Mouse (Mus musculus): Measurements from ENCODE around the gene Pitpnc1. TPM values are rescaled to one million over a fixed set of nuclear protein-coding genes. Genes with fewer than 3 reads are reported as not detected.

Pitpnc1 gene
- total RNA-seq, 1 experiment from 2014 or later, result 24.4 TPM

DNA sequence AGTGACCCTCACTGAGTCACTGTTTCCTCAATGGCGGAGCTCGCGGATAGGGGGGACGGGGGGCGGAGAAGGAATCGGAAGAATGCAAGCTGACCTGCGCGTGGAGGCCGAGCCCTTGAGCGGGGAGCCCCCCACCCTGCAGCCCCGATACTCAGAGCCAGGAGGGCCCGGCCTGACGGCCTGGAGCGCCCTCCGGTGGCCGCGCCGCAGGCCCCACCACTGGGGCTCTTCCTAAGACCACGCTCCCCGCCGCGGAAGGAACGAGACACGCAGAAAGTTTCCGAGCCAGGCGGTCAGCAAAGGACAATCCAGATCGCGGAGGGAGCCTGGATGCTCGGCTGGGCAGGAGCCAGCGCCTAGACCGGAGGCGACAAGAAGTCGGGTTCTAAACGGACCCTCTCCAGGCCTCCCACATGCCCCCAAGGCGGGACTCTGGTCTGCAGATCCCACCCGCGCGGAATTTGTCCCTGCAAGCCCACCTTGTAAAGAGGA is 1.4 kb downstream of the Pitpnc1 start:
- ATAC-seq (ENCODE audit: extremely low read depth, insufficient number of reproducible peaks, low FRiP score, poor library complexity, severe bottlenecking), result peak; percentile 10

DNA sequence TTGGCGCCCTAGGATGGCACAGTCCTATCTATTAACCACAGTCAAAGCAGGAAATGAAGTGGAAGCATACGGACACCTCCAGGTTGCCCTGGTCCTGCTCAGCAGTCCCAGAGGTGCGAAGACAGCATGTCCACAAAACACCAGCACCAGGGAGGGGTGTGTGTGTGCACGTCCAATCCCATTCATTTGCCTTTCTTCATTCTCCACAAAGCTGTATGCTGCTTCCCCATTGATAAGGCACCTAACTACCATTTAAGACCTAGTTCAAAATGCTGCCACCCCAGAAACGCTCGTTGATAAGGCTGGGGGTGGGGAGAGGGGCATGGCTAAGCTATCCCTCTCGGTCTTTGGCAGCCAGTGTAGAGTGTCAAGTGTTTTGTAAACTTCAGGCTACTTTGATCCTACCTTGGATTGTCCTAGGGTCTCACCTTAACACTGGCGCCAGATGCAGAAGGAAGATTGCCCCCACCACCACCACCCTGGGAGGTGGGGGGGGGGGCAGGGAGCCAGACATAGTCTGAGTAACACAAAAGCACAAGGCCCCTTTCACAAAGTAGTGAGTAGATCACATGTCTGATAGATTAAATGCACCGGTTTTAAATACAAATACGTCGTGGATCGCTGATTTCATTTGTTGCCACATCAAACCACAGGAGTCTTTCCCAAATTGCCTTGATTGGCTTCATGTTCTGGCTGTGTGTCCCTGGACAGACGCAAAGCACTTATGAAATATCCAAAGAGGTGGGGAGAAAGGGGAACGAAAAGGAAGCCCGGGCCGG is 2.1 kb downstream of the Pitpnc1 start:
- no peak for ATAC-seq (ENCODE audit: extremely low read depth, insufficient number of reproducible peaks, low FRiP score, poor library complexity, severe bottlenecking)

DNA sequence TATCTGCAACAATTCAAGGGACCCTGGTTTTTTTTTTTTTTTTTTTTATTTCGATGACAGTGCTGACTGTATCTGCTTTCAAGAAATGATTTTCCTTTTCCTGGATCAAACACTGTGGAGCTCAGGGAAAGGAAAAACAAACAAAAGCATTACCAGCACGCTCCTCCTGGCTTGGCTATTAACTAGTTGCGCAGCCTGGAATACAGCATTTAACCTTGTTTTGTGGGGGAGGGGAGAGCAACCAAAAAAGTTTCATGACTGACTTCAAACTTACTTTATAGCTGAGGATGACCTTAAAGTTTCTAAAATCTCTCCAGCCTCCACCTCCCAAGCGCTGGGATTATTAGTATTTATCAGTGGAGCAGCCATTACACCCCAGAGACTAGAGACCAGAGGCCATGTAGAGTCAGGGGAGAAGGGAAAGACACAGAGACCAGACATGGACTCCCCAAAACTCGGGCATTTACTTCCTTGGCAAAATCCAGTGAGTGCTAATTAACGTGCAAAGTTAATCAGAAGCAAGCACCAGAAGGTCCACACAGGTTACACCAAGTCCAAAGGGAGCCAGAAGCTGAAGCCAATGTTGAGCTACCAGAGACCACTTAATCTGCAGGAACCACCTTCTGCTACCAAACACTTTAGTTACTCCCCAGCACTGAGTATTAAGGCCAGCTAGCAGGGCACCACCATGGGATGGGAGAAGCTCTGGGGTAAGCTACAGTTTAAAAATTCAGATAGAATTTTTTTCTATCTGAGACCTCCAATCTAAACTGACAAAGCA is 3.7 kb downstream of the Pitpnc1 start:
- no peak for ATAC-seq (ENCODE audit: extremely low read depth, insufficient number of reproducible peaks, low FRiP score, poor library complexity, severe bottlenecking)

DNA sequence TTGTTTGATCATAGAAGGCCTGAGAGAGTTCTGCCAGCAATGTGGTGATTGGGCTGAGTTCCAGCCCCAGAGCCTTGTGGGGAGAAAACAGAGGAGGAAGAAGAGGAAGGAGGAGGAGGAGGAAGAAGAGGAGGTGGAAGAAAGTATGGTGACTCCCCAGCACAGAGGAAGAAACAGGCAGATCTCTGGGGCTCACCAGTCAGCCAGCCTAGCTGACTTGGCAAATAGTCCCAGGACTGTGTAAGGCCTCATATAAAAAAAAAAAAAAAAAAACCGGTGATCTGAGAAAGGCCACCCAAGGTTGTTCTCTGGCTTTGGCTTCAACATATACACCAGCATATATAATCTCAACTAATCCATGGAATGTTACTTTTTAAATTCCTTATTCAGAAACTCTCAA is 4.5 kb downstream of the Pitpnc1 start:
- ATAC-seq (ENCODE audit: extremely low read depth, insufficient number of reproducible peaks, low FRiP score, poor library complexity, severe bottlenecking), result no peak

DNA sequence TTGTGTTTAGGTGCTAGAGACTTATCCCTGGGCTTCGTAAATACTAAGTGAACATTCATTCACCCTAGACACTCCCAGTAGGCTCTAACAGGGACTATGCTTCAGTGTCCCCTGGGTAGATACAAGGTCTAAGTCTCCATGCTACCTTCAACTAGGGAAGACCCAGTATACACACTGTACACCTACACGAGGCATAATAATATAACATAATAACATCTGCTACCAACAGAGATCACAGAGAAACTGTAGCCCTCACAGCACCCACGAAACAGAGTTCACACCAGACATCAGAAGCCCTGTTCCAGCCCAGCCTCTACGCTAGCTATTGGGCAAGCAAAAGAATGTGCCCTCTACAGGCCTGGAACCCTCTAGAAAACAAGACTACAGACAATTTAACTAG is 5.5 kb downstream of the Pitpnc1 start:
- ATAC-seq (ENCODE audit: extremely low read depth, insufficient number of reproducible peaks, low FRiP score, poor library complexity, severe bottlenecking), result no peak

DNA sequence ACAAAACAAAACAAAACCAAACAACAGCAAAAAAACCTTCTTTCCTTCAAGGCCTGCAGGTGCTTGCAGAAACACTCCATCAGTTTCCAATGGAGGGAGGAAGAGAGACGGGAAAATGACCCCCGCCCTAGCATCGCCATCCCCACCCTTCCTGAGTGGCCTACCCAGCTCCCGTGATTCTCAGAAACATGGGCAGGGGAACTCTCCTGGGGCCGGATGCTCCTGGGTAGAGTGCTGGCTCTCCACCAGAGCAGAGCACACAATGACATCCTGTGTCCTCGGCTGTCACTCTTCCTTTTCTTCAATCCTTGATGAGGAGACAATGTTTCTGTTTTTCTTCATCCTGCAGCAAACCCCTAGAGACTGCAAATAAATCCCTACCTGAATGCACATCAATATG is 6.4 kb downstream of the Pitpnc1 start:
- ATAC-seq (ENCODE audit: extremely low read depth, insufficient number of reproducible peaks, low FRiP score, poor library complexity, severe bottlenecking), result no peak

DNA sequence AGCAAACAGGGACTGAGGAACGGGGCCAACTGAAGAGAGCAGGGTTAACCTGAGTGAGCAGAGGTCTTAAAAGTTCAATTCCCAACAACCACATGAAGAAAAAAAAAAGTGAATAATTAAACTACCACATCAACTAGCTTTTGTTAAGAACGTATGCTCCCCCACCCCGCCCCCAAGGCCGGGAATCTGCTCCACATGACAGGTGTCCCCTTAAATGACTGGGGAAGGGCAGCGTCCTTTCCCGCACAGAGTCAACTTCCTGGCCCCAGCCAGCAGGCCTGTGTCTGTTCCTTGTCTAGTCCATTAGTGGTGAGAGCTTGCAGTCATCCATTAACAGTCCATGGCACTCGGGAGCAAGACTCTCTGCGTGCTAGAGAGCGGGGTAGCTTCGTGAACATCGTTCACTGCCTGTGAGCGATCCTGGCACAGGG is 7.2 kb downstream of the Pitpnc1 start:
- no peak for ATAC-seq (ENCODE audit: extremely low read depth, insufficient number of reproducible peaks, low FRiP score, poor library complexity, severe bottlenecking)

DNA sequence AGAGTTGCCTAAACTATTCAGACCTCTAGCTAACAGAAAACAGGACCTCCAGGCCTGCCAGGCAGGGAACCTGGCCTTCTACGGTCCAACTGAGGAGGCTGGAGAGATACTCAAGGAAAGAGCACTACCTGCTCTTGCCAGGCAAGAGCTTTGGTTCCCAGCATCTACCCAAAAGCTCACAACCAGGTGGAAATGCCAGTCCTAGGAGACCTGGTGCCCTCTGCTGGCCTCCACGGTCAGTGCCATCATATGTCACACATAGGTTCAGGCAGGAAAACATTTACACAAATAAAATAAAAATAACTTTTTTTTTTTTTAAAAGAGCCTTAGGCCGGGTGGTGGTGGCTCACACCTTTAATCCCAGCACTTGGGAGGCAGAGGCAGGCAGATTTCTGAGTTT is 8.0 kb downstream of the Pitpnc1 start:
- no peak for ATAC-seq (ENCODE audit: extremely low read depth, insufficient number of reproducible peaks, low FRiP score, poor library complexity, severe bottlenecking)

DNA sequence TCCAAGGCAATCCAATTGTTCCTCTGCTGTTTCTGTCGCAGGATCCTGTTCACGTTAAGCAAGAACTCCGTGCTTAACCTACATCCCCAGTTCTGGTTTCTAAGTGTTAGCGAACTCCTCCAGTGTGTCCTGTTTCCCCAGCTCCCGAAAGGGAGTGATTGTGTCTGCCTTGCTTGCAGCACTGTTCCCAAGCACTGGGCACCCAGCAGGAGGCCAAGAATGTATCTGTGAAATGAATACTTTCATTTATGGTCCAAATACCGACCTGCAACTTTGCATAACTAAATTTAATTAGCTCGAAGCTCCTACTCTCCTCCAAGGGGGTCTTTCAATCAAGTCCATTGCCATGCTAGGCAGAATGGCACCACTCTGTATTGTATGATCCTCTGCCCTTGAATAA is 10.7 kb downstream of the Pitpnc1 start:
- no peak for ATAC-seq (ENCODE audit: extremely low read depth, insufficient number of reproducible peaks, low FRiP score, poor library complexity, severe bottlenecking)

DNA sequence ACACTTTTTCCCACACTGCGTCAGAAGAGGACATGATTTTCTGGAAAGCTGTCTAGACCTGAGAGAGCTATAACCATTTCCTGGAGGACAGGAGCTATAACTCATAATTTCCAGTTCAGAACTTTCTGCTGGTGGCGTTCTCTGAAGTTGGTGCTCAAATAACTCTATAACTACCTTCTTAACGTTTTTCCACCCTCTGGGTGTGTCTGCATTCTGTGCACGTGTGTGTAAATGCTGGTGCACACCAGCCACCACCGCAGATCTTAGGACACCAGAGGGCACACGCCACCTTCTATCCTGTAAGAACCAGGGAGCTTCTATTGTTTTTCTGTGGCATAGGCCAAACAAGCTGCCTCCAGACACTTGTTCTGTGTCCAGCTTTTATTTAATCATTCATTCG is 11.5 kb downstream of the Pitpnc1 start:
- no peak for ATAC-seq (ENCODE audit: extremely low read depth, insufficient number of reproducible peaks, low FRiP score, poor library complexity, severe bottlenecking)

DNA sequence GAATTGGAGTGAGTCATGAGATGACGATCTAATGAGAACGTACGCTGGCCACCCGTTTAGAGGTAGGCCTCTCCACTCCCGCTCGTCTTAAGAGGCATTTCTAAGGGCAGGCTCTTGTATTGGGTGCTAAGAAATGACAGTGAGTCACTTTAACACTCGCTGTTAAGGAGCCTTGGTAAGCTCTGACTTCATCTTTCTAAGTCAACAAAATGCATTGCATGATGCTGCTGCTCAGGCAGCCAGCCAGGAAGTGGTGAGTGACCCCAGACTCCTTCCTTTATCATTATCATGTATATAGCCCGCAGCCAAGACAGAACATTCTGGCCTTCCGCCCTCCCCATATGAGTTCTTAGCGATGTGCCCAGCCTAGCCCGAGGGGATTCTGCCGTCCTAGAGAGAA is 12.2 kb downstream of the Pitpnc1 start:
- ATAC-seq (ENCODE audit: extremely low read depth, insufficient number of reproducible peaks, low FRiP score, poor library complexity, severe bottlenecking), result 0 out of 2 replicates have a peak, but pooled peaks have one; percentile 13

DNA sequence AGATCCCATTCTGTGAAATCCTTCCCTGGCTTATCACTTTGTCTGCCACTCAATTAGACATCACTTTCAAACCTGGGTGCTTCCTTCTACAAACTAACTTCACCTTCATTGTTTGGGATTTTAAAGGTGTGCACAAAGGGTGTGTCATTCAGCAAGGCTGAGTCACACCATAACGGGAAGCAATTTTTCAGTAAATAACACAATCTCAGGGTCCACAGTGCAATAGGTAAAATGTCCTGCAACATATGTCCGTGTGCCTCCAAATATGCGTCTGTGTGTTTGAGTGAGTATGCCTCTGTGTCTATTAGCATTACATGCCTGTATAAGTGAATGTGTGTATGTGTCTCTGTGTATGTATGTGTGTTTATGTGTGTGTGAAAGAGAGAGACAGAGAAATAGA is 13.2 kb downstream of the Pitpnc1 start:
- peak; percentile 48; the same call in 1 of the 2 replicates for ATAC-seq (ENCODE audit: extremely low read depth, insufficient number of reproducible peaks, low FRiP score, poor library complexity, severe bottlenecking)

DNA sequence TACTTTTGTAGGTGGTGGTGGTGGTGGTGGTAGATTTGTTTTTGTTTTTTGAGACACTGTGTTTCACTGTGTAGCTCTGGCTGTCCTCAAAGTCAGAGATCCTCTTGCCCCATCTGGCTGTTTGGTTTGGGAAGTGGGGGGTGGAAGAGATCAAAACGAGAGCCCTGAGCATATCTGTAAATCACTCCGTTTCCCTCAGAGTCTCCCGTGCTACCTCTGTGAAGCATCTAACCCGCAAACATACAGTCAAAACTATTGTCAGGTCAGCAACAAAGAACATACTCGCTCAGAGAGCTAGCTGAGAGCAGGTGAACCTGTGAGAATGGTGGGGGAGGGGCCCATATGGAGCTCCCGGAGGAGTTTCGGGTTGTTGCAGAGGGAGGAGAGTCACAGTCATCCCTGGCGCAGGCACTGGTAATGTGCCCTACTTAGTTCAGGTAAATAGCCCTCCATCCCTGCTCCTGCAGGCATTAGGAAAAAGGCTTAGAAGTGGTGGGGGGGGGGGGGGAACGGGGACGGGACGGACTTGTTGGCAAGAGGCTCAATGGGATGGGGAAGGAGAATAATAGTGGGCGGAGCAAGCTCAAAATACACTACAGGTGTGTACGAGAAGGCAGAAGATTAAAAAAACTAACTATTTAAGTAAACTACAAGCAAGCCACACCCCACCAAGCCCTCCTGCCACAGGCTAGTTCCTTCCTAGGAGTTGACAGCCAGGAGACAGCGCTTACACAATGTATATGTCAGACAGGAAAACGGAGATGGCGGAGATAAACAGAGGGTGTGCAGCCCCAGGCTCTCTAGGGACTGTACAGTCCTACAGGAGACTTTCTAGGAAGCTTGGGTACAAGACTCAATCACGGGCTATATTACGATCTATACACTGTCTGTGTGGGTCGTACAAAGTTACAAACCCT is 15.7 kb downstream of the Pitpnc1 start:
- ATAC-seq (ENCODE audit: extremely low read depth, insufficient number of reproducible peaks, low FRiP score, poor library complexity, severe bottlenecking), result no peak

DNA sequence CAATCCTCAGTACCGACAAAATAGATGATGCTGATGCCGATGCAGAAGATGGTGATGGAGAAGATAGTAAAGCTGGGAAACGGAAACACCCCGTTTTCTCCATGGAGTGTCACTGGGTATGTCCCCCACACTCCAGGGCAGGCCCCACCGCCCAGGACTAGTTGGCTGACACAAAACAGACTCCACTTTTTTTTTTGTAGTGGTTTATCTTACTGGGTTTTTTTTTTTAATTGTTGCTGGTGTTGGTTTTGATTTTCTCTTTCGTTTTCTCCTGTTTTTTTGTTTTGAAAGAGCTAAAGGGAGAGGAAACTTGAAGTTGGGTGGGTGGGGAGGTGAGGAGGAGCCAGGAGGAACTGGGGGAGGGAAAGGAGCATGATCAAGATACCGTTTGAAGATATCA is 18.4 kb downstream of the Pitpnc1 start:
- ATAC-seq (ENCODE audit: extremely low read depth, insufficient number of reproducible peaks, low FRiP score, poor library complexity, severe bottlenecking), result no peak

DNA sequence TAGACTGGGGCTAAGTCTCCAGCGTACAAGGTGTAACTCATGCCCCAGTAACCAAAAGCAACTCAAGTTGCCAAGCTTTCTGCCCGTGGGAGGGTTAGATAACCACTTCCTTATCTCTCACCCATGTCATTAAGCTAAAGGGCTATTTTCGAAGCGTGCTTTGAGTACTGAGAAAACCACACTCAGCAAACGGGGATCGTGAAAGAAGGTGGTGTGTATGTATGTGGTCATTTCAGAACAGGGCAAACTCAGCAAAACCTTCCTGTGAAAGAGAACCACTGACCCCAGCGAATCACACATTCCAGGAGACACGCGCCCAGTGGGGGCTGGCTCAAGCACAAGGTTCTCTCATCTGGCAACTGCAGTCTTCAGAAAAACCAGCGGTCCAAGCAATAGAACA is 19.4 kb downstream of the Pitpnc1 start:
- ATAC-seq (ENCODE audit: extremely low read depth, insufficient number of reproducible peaks, low FRiP score, poor library complexity, severe bottlenecking), result peak; percentile 80

DNA sequence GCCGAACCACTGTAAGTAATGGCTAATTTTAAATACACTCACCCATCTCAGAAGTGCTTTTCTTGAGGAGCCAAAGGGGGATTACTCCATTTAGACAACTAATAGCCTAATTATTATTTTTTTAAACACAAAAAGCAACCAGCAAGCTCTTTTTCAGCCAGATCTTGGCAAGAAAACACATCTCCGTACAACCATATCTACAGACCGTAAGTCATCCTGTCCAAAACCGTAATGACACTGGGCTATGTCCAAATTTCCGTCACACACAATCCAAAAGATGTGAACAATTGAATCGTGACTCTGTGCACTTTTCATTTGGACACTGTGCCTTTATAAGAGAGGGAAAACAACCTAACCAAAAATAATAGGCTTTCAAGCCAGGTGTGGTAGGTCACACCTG is 20.4 kb downstream of the Pitpnc1 start:
- no peak for ATAC-seq (ENCODE audit: extremely low read depth, insufficient number of reproducible peaks, low FRiP score, poor library complexity, severe bottlenecking)

DNA sequence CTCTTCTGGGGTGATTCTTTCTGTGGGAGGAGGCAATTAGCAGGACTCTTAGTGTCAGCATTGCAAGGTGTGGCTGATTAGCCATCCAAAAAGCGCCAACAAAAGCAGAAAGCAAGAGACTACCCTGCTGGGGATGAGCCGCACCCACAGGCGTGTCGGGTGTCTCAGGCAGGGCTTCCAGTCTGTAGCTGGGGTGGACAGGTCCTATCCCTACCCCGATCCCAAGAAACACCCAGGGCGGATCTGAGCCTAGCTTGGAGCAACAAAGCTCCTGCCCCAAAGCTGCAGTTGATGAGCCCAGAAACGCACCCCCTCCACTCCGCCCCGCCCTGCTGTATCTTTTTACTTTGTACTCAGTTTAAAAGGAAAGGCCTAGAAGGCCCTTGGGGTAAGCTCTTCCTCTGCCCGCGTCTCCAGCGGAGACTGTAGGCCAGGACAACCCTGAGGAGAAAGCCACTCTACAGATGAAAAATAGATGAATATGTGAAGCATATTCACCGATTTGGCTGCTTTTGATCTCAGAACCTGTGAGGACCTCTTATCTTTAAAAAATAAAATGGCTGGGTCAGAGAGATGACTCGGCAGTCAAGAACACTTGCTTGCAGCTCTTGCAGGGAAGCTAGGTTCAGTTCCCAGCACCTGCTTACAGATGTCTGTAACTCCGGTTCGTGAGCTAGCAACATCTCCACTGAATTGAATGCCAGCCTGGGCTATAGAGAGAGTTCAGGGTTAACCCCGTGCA is 21.2 kb downstream of the Pitpnc1 start:
- no peak for ATAC-seq (ENCODE audit: extremely low read depth, insufficient number of reproducible peaks, low FRiP score, poor library complexity, severe bottlenecking)

DNA sequence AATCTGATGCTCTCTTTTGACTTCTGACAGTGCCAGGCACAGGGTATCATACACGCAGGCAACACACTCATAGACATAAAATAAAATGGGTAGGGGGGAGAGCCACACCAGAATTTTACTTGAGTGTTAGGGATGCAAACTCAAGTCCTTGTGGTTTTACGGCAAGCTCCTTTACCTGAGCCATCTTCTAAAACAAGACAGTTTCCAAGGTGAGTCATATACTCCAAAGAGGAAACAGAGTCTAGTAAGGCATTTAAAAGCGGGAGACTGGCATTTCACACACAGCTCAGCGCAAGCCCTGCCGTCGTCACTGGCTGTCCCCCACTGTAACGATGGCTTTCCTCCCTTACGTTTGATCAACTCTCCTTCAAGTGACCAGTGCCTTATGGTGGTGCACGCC is 22.6 kb downstream of the Pitpnc1 start:
- no peak for ATAC-seq (ENCODE audit: extremely low read depth, insufficient number of reproducible peaks, low FRiP score, poor library complexity, severe bottlenecking)

DNA sequence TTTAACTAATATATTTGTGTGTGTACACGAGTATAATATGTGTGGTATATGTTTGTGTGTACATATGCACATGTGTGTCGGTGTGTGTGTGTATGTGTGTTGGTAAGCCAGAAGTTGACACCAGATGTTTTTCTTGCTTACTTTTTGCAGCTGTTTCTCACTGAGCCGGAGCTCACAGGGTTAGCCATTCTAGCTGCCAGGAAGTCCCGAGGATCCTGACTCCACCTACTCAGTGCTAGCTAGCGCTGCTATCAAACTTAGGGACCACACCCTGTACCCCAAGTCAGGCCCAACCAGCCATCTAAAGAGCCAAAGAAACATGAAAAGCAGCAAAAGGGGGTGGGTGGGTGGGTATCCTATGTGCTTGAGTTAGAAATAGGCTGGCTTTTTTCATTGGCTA is 23.1 kb downstream of the Pitpnc1 start:
- ATAC-seq (ENCODE audit: extremely low read depth, insufficient number of reproducible peaks, low FRiP score, poor library complexity, severe bottlenecking), result peak; percentile 42; the same call in 1 of the 2 replicates
